Mouse (Mus musculus): Measurements from ENCODE around the gene Rit1. TPM values are rescaled to one million over a fixed set of nuclear protein-coding genes. Genes with fewer than 3 reads are reported as not detected.
A peak's percentile ranks its signal among the peaks of the same experiment; 100 is the strongest.

Rit1 gene
- polyA plus RNA-seq, 1 experiment from 2014 or later = 66.4 TPM

DNA sequence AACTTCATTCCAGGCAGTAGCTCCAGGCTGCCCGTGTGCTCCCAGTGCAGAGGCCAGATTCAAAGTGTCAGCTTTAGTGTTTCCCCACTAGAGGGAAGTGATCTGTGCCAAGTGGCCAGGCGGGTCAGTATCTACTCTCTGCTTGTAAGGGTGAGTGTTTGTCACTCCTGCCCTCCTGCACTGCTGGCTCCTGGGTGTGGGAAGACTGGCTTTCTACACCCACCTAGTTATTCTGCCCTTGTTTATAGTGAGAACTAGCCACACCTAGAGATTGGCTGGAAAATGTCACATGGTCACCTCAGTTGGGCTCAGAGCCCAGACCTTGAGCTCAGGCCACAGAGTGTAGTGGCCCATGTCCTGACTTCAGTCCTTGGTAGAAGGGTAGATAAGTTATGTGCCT is 2.5 kb downstream of the Rit1 start:
- no peak overlapping the region for H3K27ac ChIP-seq
- no peak overlapping the region for H3K9ac ChIP-seq
- H3K4me2 ChIP-seq (replicated peaks) = peak overlapping the region; percentile 86; the same call in 1 of the 2 replicates
- WGBS = 80% methylated on average over 2 of the region's 2 CpGs
- no peak for ATAC-seq (ENCODE audit: low FRiP score)
- no peaks in the 10 kb centered on the region for H3K27me3 ChIP-seq (ENCODE audit: control insufficient read depth, insufficient read depth, low read length)
- H3K36me3 ChIP-seq (replicated peaks; ENCODE audit: control insufficient read depth, insufficient read depth) = peaks cover 39% of the 10 kb centered on the region
- DNase-seq (ENCODE audit: low spot score) = no peak
- no peaks in the 10 kb centered on the region for H3K9me3 ChIP-seq (ENCODE audit: control insufficient read depth, low read length)
- H3K4me3 ChIP-seq (replicated peaks; ENCODE audit: low read length) = no peak overlapping the region
- H3K4me1 ChIP-seq (replicated peaks; ENCODE audit: control insufficient read depth, insufficient read depth, low read length) = peaks cover 13% of the 10 kb centered on the region

DNA sequence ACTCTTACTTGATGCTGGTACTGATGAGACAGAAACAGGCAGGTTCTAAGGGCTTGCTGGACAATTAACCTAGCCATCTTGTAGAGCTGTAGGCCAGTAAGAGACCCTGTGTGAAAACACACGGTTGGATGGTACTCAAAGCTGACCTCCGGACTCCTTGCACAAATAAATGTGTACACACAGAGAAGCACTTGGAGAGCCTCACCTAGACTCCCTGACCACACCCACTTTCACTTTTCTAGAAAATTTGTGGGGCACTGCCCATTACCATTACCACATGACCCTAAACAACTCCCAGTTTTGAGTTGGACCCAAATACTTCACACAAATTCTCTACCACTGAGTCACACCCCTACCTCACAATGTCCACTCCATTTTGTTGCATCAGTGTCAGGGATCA is 19.9 kb downstream of the Rit1 start:
- WGBS = 93% methylated on average over 2 of the region's 2 CpGs
- Histone ChIP-seq H3K27ac (no peak overlapping the region), H3K4me3 (replicated peaks; ENCODE audit: low read length) (no peak overlapping the region), H3K36me3 (replicated peaks; ENCODE audit: control insufficient read depth, insufficient read depth) (peaks cover 37% of the 10 kb centered on the region), H3K4me1 (replicated peaks; ENCODE audit: control insufficient read depth, insufficient read depth, low read length) (no peaks in the 10 kb centered on the region), H3K9me3 (ENCODE audit: control insufficient read depth, low read length) (no peaks in the 10 kb centered on the region), H3K27me3 (ENCODE audit: control insufficient read depth, insufficient read depth, low read length) (no peaks in the 10 kb centered on the region), H3K9ac (no peak overlapping the region), H3K4me2 (replicated peaks) (no peak overlapping the region)
- ATAC-seq (ENCODE audit: low FRiP score) = no peak
- DNase-seq (ENCODE audit: low spot score) = no peak

- H3K27ac ChIP-seq = no peak overlapping the region
- H3K9me3 ChIP-seq (ENCODE audit: control insufficient read depth, low read length) = no peaks in the 10 kb centered on the region
- H3K9ac ChIP-seq = no peak overlapping the region
- DNase-seq (ENCODE audit: low spot score) = peak; percentile 52
- H3K27me3 ChIP-seq (ENCODE audit: control insufficient read depth, insufficient read depth, low read length) = no peaks in the 10 kb centered on the region
- 56% methylated on average over 3 of the region's 3 CpGs for WGBS
- no peak overlapping the region for H3K4me3 ChIP-seq (replicated peaks; ENCODE audit: low read length)
- no peak for ATAC-seq (ENCODE audit: low FRiP score)
- no peaks in the 10 kb centered on the region for H3K4me1 ChIP-seq (replicated peaks; ENCODE audit: control insufficient read depth, insufficient read depth, low read length)
- peaks cover 51% of the 10 kb centered on the region for H3K36me3 ChIP-seq (replicated peaks; ENCODE audit: control insufficient read depth, insufficient read depth)
- H3K4me2 ChIP-seq (replicated peaks) = no peak overlapping the region
Observed at GRCm38 (mm10) chr3:88738641-88739040, 22.0 kb downstream of the Rit1 start.

GRCm38 (mm10) chr3:88740147-88740546 is 23.5 kb downstream of the Rit1 start:
- Histone ChIP-seq H3K36me3 (replicated peaks; ENCODE audit: control insufficient read depth, insufficient read depth) (peaks cover 64% of the 10 kb centered on the region), H3K27me3 (ENCODE audit: control insufficient read depth, insufficient read depth, low read length) (no peaks in the 10 kb centered on the region), H3K4me1 (replicated peaks; ENCODE audit: control insufficient read depth, insufficient read depth, low read length) (no peaks in the 10 kb centered on the region), H3K27ac (no peak overlapping the region), H3K9ac (no peak overlapping the region), H3K4me2 (replicated peaks) (no peak overlapping the region), H3K4me3 (replicated peaks; ENCODE audit: low read length) (no peak overlapping the region), H3K9me3 (ENCODE audit: control insufficient read depth, low read length) (no peaks in the 10 kb centered on the region)
- WGBS = 97% methylated on average over 3 of the region's 3 CpGs
- DNase-seq (ENCODE audit: low spot score) (no peak), ATAC-seq (ENCODE audit: low FRiP score) (no peak)

DNA sequence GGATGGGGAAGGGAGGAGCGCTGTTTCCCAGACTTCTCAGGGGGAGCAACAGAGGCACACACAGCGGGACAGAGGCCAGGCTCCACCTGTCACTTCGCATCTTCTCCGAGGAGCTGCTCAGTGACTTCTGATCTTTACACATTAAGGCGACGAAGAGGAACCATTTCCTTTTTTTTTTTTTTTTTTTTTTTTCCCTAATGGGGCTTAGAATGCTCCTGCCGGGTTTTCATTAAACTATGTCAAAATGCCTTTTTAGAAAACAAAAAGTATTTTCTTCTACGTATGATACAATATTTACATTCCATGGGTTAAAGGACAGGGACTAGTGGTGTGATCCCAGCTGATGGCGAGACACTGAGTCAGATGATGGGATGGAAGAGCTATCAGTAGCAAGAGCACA is 28.9 kb downstream of the Rit1 start:
- WGBS = 97% methylated on average over 9 of the region's 9 CpGs
- ATAC-seq (ENCODE audit: low FRiP score) (no peak), DNase-seq (ENCODE audit: low spot score) (no peak)
- Histone ChIP-seq H3K4me1 (replicated peaks; ENCODE audit: control insufficient read depth, insufficient read depth, low read length) (no peaks in the 10 kb centered on the region), H3K27ac (no peak overlapping the region), H3K9me3 (ENCODE audit: control insufficient read depth, low read length) (peaks cover 14% of the 10 kb centered on the region; the same call in 1 of the 2 replicates), H3K9ac (no peak overlapping the region), H3K27me3 (ENCODE audit: control insufficient read depth, insufficient read depth, low read length) (no peaks in the 10 kb centered on the region), H3K4me2 (replicated peaks) (no peak overlapping the region), H3K4me3 (replicated peaks; ENCODE audit: low read length) (no peak overlapping the region), H3K36me3 (replicated peaks; ENCODE audit: control insufficient read depth, insufficient read depth) (peaks cover 86% of the 10 kb centered on the region)

DNA sequence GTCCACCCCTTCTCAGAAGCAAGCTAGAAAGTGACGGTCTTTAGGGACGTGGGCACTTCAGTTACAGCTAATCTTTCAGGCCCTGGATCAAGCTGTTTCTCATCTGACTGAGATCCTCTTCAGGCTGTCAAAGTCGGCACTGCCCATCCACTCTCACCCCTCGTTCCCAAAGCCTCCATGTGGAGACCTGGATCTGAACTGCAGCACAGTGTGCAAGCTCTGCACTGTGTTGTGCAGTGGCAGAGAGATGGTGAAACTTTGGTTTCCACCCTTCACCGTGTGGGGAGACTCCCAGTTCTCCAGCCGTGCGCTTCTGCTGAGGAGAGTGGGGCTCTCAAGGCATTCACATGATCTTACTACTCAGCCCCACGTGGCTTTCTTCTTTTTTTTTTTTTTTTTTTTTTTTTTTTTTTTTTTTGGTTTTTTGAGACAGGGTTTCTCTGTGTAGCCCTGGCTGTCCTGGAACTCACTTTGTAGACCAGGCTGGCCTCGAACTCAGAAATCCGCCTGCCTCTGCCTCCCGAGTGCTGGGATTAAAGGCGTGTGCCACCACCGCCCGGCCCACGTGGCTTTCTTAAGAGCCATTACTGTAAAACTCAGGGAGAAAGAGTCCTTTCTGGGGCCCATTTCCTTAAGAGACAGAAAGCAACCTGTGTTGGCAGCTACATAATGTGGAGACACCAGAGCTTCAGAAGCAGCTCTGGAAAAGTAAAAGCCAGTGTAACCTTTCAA is 29.7 kb downstream of the Rit1 start:
- Histone ChIP-seq H3K27ac (no peak overlapping the region), H3K27me3 (ENCODE audit: control insufficient read depth, insufficient read depth, low read length) (no peaks in the 10 kb centered on the region), H3K9ac (no peak overlapping the region), H3K9me3 (ENCODE audit: control insufficient read depth, low read length) (peaks cover 14% of the 10 kb centered on the region; the same call in 1 of the 2 replicates), H3K4me1 (replicated peaks; ENCODE audit: control insufficient read depth, insufficient read depth, low read length) (no peaks in the 10 kb centered on the region), H3K36me3 (replicated peaks; ENCODE audit: control insufficient read depth, insufficient read depth) (peaks cover 91% of the 10 kb centered on the region), H3K4me3 (replicated peaks; ENCODE audit: low read length) (no peak overlapping the region), H3K4me2 (replicated peaks) (no peak overlapping the region)
- no peak for DNase-seq (ENCODE audit: low spot score)
- ATAC-seq (ENCODE audit: low FRiP score) = no peak
- WGBS = 93% methylated on average over 15 of the region's 15 CpGs

- H3K4me2 ChIP-seq (replicated peaks) = no peak overlapping the region
- ATAC-seq (ENCODE audit: low FRiP score) = no peak
- 97% methylated on average over 4 of the region's 4 CpGs for WGBS
- no peak for DNase-seq (ENCODE audit: low spot score)
- H3K4me1 ChIP-seq (replicated peaks; ENCODE audit: control insufficient read depth, insufficient read depth, low read length) = no peaks in the 10 kb centered on the region
- peaks cover 14% of the 10 kb centered on the region; the same call in 1 of the 2 replicates for H3K9me3 ChIP-seq (ENCODE audit: control insufficient read depth, low read length)
- H3K36me3 ChIP-seq (replicated peaks; ENCODE audit: control insufficient read depth, insufficient read depth) = peaks cover 91% of the 10 kb centered on the region
- H3K4me3 ChIP-seq (replicated peaks; ENCODE audit: low read length) = no peak overlapping the region
- no peaks in the 10 kb centered on the region for H3K27me3 ChIP-seq (ENCODE audit: control insufficient read depth, insufficient read depth, low read length)
- no peak overlapping the region for H3K9ac ChIP-seq
- no peak overlapping the region for H3K27ac ChIP-seq
Observed at GRCm38 (mm10) chr3:88746871-88747231, 30.2 kb downstream of the Rit1 start.

GRCm38 (mm10) chr3:88754283-88754682 is 37.6 kb downstream of the Rit1 start:
- DNase-seq (ENCODE audit: low spot score) = no peak
- no peak for ATAC-seq (ENCODE audit: low FRiP score)
- WGBS = 82% methylated on average over 4 of the region's 4 CpGs

GRCm38 (mm10) chr3:88755541-88755940 is 38.9 kb downstream of the Rit1 start:
- 79% methylated on average over 3 of the region's 3 CpGs for WGBS
- H3K27ac ChIP-seq = peak overlapping the region; percentile 83
- H3K4me1 ChIP-seq (replicated peaks; ENCODE audit: control insufficient read depth, insufficient read depth, low read length) = peaks cover 32% of the 10 kb centered on the region
- peak overlapping the region; percentile 6; the same call in 1 of the 2 replicates for H3K4me2 ChIP-seq (replicated peaks)
- H3K4me3 ChIP-seq (replicated peaks; ENCODE audit: low read length) = no peak overlapping the region
- H3K27me3 ChIP-seq (ENCODE audit: control insufficient read depth, insufficient read depth, low read length) = no peaks in the 10 kb centered on the region
- H3K9ac ChIP-seq = no peak overlapping the region
- no peaks in the 10 kb centered on the region for H3K9me3 ChIP-seq (ENCODE audit: control insufficient read depth, low read length)
- ATAC-seq (ENCODE audit: low FRiP score) (no peak), DNase-seq (ENCODE audit: low spot score) (no peak)
- H3K36me3 ChIP-seq (replicated peaks; ENCODE audit: control insufficient read depth, insufficient read depth) = peaks cover 94% of the 10 kb centered on the region

More at GRCm38 (mm10) chr3:88754283-88754682, 37.6 kb downstream of the Rit1 start:
- Histone ChIP-seq H3K4me3 (replicated peaks; ENCODE audit: low read length) (no peak overlapping the region), H3K4me1 (replicated peaks; ENCODE audit: control insufficient read depth, insufficient read depth, low read length) (peaks cover 28% of the 10 kb centered on the region), H3K9ac (no peak overlapping the region), H3K27me3 (ENCODE audit: control insufficient read depth, insufficient read depth, low read length) (no peaks in the 10 kb centered on the region), H3K27ac (no peak overlapping the region), H3K4me2 (replicated peaks) (no peak overlapping the region), H3K9me3 (ENCODE audit: control insufficient read depth, low read length) (no peaks in the 10 kb centered on the region), H3K36me3 (replicated peaks; ENCODE audit: control insufficient read depth, insufficient read depth) (peaks cover 89% of the 10 kb centered on the region)
